Mouse (Mus musculus) liver, embryonic 15.5 days (tissue): Measurements from ENCODE around the gene Akr1b3. TPM values are rescaled to one million over a fixed set of nuclear protein-coding genes. Genes with fewer than 3 reads are reported as not detected.
"Not testable (repeated sequence)": the region's sequence is repeated elsewhere in the genome, so short reads cannot be mapped to it uniquely, and the experiment has no call there.

ENCODE experiments used
- ATAC-seq: fragments of 200-750 bp; cut with Nextera tagmentation; 2 replicates; pipeline ENCODE4 v1.8.0; 2017; ENCODE audit warnings: moderate number of reproducible peaks, mild to moderate bottlenecking, moderate library complexity; ENCODE audit not compliant: insufficient read depth
- H3K27ac ChIP-seq: fragments of 300-500 bp; sonication (generic); replicated peaks from 2 replicates; pipeline ENCODE4 v1.5.1; 2015; ENCODE audit warnings: mild to moderate bottlenecking, inconsistent platforms
- H3K27me3 ChIP-seq: fragments of 300-500 bp; sonication (generic); 2 replicates; pipeline ENCODE4 v1.6.1; 2015; ENCODE audit warnings: mild to moderate bottlenecking, inconsistent platforms
- H3K36me3 ChIP-seq: fragments of 300-500 bp; sonication (generic); replicated peaks from 2 replicates; pipeline ENCODE4 v1.6.1; 2015; ENCODE audit warnings: moderate library complexity, mild to moderate bottlenecking, inconsistent platforms
- H3K4me1 ChIP-seq: fragments of 300-500 bp; sonication (generic); replicated peaks from 2 replicates; pipeline ENCODE4 v1.6.1; 2015; ENCODE audit warnings: inconsistent platforms
- H3K4me2 ChIP-seq: fragments of 300-500 bp; sonication (generic); 2 replicates; pipeline ENCODE4 v1.6.1; 2015; ENCODE audit warnings: moderate library complexity, mild to moderate bottlenecking, inconsistent platforms
- H3K4me3 ChIP-seq: fragments of 300-500 bp; sonication (generic); replicated peaks from 2 replicates; pipeline ENCODE4 v1.5.1; 2015; ENCODE audit warnings: mild to moderate bottlenecking, inconsistent platforms
- H3K9ac ChIP-seq: fragments of 300-500 bp; sonication (generic); 2 replicates; pipeline ENCODE4 v1.6.1; 2015; ENCODE audit warnings: moderate library complexity, mild to moderate bottlenecking, inconsistent platforms
- H3K9me3 ChIP-seq: fragments of 300-500 bp; sonication (generic); replicated peaks from 2 replicates; pipeline ENCODE4 v1.6.1; 2016; ENCODE audit warnings: inconsistent platforms
- WGBS: fragments of 180-500 bp; shearing (Covaris S2); methylation state at CpG from one replicate; pipeline ENCODE4 v1.1.7; 2015; ENCODE audit warnings: mixed read lengths; ENCODE audit not compliant: insufficient replicate concordance; 5-methylcytosine and 5-hydroxymethylcytosine counted together
- polyA plus RNA-seq: library from polyadenylated mRNA; unstranded; fragments of >200 nt; fragmentation: Nextera tagmentation; extraction: Ambion mirVana; gene quantifications from 2 replicates; pipeline ENCODE4 v1.2.1, GENCODE M21; 2015

Gene Akr1b3
- polyA plus RNA-seq, 1 experiment from 2014 or later: 43.5 TPM

- Histone ChIP-seq H3K36me3 (no peaks in the 10 kb centered on the region), H3K4me2 (no peak overlapping the region), H3K9ac (no peak overlapping the region), H3K9me3 (no peaks in the 10 kb centered on the region), H3K4me3 (no peak overlapping the region), H3K4me1 (0 out of 2 replicates have a peak, but pooled peaks cover 5% of the 10 kb centered on the region), H3K27me3 (peaks cover 7% of the 10 kb centered on the region; the same call in 1 of the 2 replicates), H3K27ac (no peak overlapping the region)
- 42% methylated on average over 14 of the region's 14 CpGs for WGBS
- no peak for ATAC-seq
These were observed 29.0 kb upstream of the Akr1b3 start for GRCm38 (mm10) chr6:34346096-34346898.

GRCm38 (mm10) chr6:34344935-34345334, 27.7 kb upstream of the Akr1b3 start:
- H3K4me2 ChIP-seq: no peak overlapping the region

GRCm38 (mm10) chr6:34344135-34344850, 27.0 kb upstream of the Akr1b3 start:
- no peak for ATAC-seq
- WGBS: 51% methylated on average over 10 of the region's 10 CpGs

More at GRCm38 (mm10) chr6:34344935-34345334, 27.7 kb upstream of the Akr1b3 start:
- WGBS: 19% methylated on average over 9 of the region's 9 CpGs
- Histone ChIP-seq H3K36me3 (no peaks in the 10 kb centered on the region), H3K27me3 (peaks cover 7% of the 10 kb centered on the region; the same call in 1 of the 2 replicates), H3K4me3 (no peak overlapping the region), H3K9me3 (no peaks in the 10 kb centered on the region), H3K4me1 (0 out of 2 replicates have a peak, but pooled peaks cover 5% of the 10 kb centered on the region), H3K9ac (no peak overlapping the region), H3K27ac (no peak overlapping the region)
- ATAC-seq: no peak

GRCm38 (mm10) chr6:34343426-34343825, 26.1 kb upstream of the Akr1b3 start:
- no peak for ATAC-seq

More at GRCm38 (mm10) chr6:34344135-34344850, 27.0 kb upstream of the Akr1b3 start:
- H3K27me3 ChIP-seq: peaks cover 7% of the 10 kb centered on the region; the same call in 1 of the 2 replicates
- no peak overlapping the region for H3K4me3 ChIP-seq
- H3K4me1 ChIP-seq: 0 out of 2 replicates have a peak, but pooled peaks cover 5% of the 10 kb centered on the region
- no peak overlapping the region for H3K9ac ChIP-seq
- H3K36me3 ChIP-seq: no peaks in the 10 kb centered on the region
- H3K9me3 ChIP-seq: no peaks in the 10 kb centered on the region
- no peak overlapping the region for H3K4me2 ChIP-seq
- H3K27ac ChIP-seq: no peak overlapping the region

GRCm38 (mm10) chr6:34342476-34342875, 25.2 kb upstream of the Akr1b3 start:
- Histone ChIP-seq H3K36me3 (no peaks in the 10 kb centered on the region), H3K9me3 (no peaks in the 10 kb centered on the region), H3K9ac (no peak overlapping the region), H3K4me1 (0 out of 2 replicates have a peak, but pooled peaks cover 5% of the 10 kb centered on the region), H3K4me3 (no peak overlapping the region), H3K4me2 (no peak overlapping the region), H3K27me3 (peaks cover 7% of the 10 kb centered on the region; the same call in 1 of the 2 replicates), H3K27ac (no peak overlapping the region)
- WGBS: 64% methylated on average over 2 of the region's 2 CpGs
- no peak for ATAC-seq

More at GRCm38 (mm10) chr6:34343426-34343825, 26.1 kb upstream of the Akr1b3 start:
- no peak overlapping the region for H3K27ac ChIP-seq
- no peak overlapping the region for H3K9ac ChIP-seq
- H3K9me3 ChIP-seq: no peaks in the 10 kb centered on the region
- H3K4me3 ChIP-seq: no peak overlapping the region
- 0 out of 2 replicates have a peak, but pooled peaks cover 5% of the 10 kb centered on the region for H3K4me1 ChIP-seq
- H3K4me2 ChIP-seq: no peak overlapping the region
- peaks cover 7% of the 10 kb centered on the region; the same call in 1 of the 2 replicates for H3K27me3 ChIP-seq
- WGBS: 70% methylated on average over 6 of the region's 6 CpGs
- H3K36me3 ChIP-seq: no peaks in the 10 kb centered on the region

GRCm38 (mm10) chr6:34341991-34342390, 24.7 kb upstream of the Akr1b3 start:
- Histone ChIP-seq H3K27me3 (peaks cover 7% of the 10 kb centered on the region; the same call in 1 of the 2 replicates), H3K4me1 (0 out of 2 replicates have a peak, but pooled peaks cover 5% of the 10 kb centered on the region), H3K9ac (no peak overlapping the region), H3K4me3 (no peak overlapping the region), H3K9me3 (no peaks in the 10 kb centered on the region), H3K4me2 (no peak overlapping the region), H3K36me3 (no peaks in the 10 kb centered on the region), H3K27ac (no peak overlapping the region)
- WGBS: 67% methylated on average over 4 of the region's 4 CpGs
- ATAC-seq: no peak

GRCm38 (mm10) chr6:34337799-34338198, 20.5 kb upstream of the Akr1b3 start:
- Histone ChIP-seq H3K36me3 (no peaks in the 10 kb centered on the region), H3K9ac (no peak overlapping the region), H3K27me3 (no peaks in the 10 kb centered on the region), H3K4me3 (no peak overlapping the region), H3K4me2 (no peak overlapping the region), H3K27ac (no peak overlapping the region), H3K9me3 (no peaks in the 10 kb centered on the region), H3K4me1 (no peaks in the 10 kb centered on the region)
- WGBS: 48% methylated on average over 2 of the region's 2 CpGs
- ATAC-seq: no peak

GRCm38 (mm10) chr6:34334673-34335072, 17.4 kb upstream of the Akr1b3 start:
- H3K9me3 ChIP-seq: no peaks in the 10 kb centered on the region
- H3K27me3 ChIP-seq: no peaks in the 10 kb centered on the region
- no peak overlapping the region for H3K9ac ChIP-seq
- WGBS: 61% methylated on average over 5 of the region's 5 CpGs
- H3K4me1 ChIP-seq: no peaks in the 10 kb centered on the region
- H3K27ac ChIP-seq: no peak overlapping the region
- no peak for ATAC-seq
- no peak overlapping the region for H3K4me2 ChIP-seq
- H3K36me3 ChIP-seq: no peaks in the 10 kb centered on the region
- no peak overlapping the region for H3K4me3 ChIP-seq

GRCm38 (mm10) chr6:34331804-34332203, 14.5 kb upstream of the Akr1b3 start:
- WGBS: 70% methylated on average over 12 of the region's 12 CpGs
- not testable (repeated sequence) for H3K4me2 ChIP-seq, H3K27ac ChIP-seq, ATAC-seq, H3K27me3 ChIP-seq, H3K4me3 ChIP-seq, H3K9me3 ChIP-seq, H3K9ac ChIP-seq, H3K36me3 ChIP-seq, H3K4me1 ChIP-seq

GRCm38 (mm10) chr6:34331379-34331778, 14.1 kb upstream of the Akr1b3 start:
- Histone ChIP-seq H3K36me3 (no peaks in the 10 kb centered on the region), H3K4me3 (no peak overlapping the region), H3K4me2 (no peak overlapping the region), H3K27me3 (no peaks in the 10 kb centered on the region), H3K9ac (no peak overlapping the region), H3K4me1 (no peaks in the 10 kb centered on the region), H3K9me3 (no peaks in the 10 kb centered on the region), H3K27ac (no peak overlapping the region)
- ATAC-seq: no peak
- 32% methylated on average over 5 of the region's 5 CpGs for WGBS

GRCm38 (mm10) chr6:34322121-34322520, 4.8 kb upstream of the Akr1b3 start:
- Histone ChIP-seq H3K27ac (no peak overlapping the region), H3K4me2 (no peak overlapping the region), H3K9me3 (no peaks in the 10 kb centered on the region), H3K4me1 (peaks cover 6% of the 10 kb centered on the region; the same call in 1 of the 2 replicates), H3K4me3 (no peak overlapping the region), H3K27me3 (no peaks in the 10 kb centered on the region), H3K9ac (no peak overlapping the region), H3K36me3 (no peaks in the 10 kb centered on the region)
- ATAC-seq: no peak
- 79% methylated on average over 7 of the region's 7 CpGs for WGBS
